Mouse (Mus musculus) kidney, adult 9 months (tissue): ENCODE results near the gene Sh3bp5.

ENCODE experiments used
- DNase-seq: peaks from one replicate; pipeline ENCODE4 v3.0.0; 2022

The Sh3bp5 gene

GRCm38 (mm10) chr14:31330957-31331356 lies 104.9 kb downstream of the Sh3bp5 start:
- DNase-seq, result no peak

GRCm38 (mm10) chr14:31329741-31330140 lies 106.1 kb downstream of the Sh3bp5 start:
- DNase-seq, result no peak

DNA sequence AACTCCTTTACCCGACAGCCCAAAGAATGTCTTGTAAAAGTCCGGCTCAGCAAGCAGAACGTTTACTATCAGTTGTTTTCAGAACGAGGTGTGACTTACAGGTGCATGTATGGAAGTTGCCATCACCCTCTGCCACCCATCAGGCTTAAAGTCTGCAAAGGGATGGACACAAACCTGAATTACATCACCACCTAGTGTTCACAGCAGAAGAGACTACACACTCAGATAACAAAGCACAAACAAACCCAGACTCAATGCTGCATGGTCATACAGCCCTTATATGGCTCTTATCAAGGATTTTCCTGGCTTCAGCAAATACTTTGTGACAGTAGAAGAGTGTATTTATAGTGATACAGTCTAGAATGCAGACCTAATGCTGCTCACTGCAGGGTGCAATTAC lies 108.2 kb downstream of the Sh3bp5 start:
- no peak for DNase-seq

DNA sequence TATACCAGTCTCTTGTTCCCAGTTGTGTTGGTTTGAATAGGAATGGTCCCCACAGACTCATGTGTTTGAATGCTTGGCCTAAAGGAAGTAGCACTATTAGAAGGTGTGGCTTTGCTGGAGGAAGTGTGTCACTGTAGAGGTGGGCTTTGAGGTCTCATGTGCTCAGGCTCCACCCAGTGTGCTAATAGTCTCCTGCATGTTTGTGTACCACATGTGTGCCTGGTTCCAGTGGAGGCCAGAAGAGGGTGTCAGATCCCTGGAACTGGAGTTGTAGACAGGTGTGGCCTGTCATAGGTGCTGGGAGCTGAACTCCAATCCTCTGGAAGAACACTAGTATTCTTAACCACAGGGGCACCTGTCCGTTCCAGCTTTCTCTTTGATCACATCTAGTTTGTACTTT lies 108.7 kb downstream of the Sh3bp5 start:
- no peak for DNase-seq

DNA sequence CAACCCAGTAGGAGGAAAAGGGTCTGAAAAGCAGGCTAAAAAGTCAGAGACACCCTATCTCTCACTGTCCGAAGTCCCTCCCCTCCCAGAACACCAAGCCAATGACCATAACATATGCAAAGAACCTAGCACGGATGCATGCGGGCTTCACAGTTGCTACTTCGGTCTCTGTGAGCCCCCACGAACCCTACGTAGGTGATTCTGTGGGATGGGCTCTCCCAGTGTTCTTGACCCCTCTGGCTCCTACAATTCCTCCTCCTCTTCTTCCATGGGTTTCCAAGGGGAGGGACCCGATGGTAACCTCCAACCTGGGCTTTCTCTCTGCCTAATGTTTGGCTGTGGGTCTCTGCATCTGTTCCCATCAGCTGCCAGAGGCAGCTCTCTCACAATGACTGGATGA lies 109.1 kb downstream of the Sh3bp5 start:
- DNase-seq, result no peak

- DNase-seq, result no peak
Observed at GRCm38 (mm10) chr14:31325551-31325950, 110.3 kb downstream of the Sh3bp5 start.

DNA sequence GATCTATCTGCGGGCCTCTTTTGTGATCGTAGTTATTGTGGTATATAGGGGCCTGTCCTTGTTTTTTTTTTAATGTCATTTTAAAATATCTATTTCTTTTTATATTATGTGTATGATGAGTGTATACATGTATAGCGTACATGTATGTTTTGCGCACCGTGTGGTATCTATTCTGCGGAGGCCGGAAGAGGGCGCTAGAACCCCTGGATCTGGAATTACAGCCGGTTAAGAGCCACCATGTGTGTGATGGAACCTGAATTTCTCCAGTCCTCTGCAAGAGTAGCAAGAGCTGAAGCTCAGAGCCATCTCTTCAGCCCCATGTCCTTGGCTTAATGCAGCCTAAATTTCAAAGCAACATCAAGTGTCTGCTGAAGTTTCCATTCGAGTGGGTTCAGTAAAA lies 111.0 kb downstream of the Sh3bp5 start:
- DNase-seq, result no peak

DNA sequence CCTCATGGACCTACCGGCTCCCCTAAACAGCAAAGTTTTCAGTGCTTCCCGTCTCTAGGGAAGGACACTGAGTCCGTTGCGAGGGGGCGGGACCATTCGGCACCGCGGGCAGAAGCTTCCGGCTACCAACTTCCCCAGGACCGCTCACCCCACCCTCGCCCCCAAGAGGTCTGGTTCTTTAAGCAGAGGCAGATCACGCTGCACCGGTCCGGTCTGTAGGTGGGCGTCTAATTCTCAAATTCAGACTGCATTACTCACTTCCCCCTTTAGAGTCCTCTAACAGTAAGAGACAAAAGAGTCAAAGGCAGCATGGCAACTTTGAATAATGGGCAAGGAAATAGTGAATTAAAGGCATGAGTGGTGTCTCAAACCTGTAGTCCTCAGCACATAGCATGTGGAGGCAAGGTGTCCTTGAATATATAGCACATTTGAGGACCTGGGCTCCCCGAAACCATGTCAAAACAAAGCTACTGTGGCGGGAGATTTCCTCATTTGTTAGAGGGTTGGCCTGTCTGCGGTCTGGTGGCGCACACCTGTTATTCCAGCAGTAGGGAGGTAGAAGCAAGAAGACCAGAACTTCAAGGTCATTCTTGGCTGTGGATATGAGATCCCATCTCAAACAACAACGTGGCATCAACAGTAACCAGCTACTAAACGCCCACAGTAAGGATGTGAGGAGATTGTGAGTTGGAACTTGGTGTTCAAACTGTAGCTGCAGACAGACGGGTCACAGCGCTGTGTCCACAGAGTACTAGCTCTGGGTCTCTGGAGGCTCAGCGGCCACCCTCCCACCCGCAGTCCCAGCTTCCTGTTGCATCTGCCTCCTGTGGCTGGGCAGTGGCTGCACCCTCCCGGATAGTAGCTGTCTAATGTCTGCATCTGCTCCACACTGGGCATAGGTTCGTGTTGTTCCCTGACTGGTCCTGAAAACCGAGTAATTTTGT lies 111.8 kb downstream of the Sh3bp5 start, which contains the start of gene Dnah1:
Gene Dnah1, minus strand, starts transcription at position 48 of the 944 bp plus-strand sequence.
- DNase-seq, result peak; percentile 39

DNA sequence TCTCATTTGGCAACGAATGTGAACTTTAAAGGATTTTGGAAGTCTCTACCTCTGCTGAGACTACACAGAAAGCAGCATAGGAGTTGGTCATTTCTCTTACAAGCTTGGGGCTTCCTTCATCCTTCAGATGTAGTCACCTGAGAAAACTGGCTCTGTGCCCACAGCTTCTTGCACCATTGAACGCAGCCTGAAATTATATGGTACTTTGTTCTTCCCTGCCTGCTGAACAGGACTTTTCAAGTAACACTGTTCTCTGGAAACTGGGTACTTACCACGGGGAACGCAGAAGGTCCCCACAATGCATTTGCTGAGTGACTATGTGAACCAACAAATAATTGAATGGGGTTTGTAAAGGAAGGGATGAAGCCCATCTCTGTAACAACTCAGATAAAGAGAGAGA lies 112.7 kb downstream of the Sh3bp5 start:
- peak; percentile 24 for DNase-seq

DNA sequence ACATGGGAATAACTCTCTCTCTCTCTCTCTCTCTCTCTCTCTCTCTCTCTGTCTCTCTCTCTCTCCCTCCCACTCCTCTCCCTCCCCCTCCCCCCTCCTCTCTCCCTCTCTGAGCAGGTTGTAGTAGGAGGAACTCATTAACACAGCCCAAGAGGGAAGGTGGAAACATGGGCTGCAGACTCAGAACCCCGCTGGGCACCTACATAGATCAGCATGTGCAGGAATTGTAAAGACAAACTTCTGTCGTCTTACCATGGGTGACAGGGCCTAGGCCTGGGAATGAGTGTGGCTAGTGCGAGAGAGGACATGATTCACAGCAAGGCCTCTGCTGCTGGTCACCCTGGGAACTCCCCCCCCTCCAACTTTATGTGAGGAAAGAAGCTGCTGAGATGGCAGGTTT lies 113.7 kb downstream of the Sh3bp5 start:
- DNase-seq, result no peak

DNA sequence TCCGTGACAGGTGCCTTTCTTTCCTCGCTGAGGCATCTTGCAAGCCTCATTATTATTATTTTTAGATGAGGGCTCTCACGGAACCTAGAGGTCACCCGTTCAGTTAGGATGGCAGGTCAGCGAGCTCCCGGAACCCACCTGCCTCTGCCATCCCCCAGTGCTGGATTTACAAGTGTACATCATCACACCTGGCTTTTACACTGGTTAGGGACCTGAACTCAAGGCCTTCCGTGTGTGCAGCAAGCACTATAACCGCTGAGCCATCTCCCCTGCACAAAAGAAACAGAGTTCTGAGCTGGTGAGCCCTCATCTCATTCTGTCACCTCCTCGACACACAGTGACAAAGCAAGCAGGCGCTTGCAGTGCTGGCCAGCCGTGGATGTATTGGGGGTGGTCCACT lies 114.7 kb downstream of the Sh3bp5 start:
- DNase-seq, result no peak

DNA sequence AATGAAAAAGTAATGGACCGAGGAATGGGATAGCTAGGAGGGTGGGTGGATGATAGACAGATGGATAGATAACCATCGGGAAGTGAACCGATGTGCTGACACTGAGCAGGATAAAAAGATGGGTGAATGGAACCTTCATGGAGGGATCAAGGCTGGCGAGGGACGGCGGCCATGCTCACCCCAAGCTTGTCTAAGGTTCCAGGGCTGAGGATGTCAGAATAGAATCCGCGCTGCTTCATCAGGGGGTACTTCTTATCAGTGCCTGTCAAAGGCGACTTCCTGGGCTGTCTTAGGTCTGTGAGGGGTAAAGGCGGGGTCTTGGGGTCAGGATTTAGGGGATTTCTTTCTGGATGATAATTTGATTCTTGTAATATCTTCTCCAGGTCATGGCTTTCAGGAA lies 116.3 kb downstream of the Sh3bp5 start:
- DNase-seq, result no peak

DNA sequence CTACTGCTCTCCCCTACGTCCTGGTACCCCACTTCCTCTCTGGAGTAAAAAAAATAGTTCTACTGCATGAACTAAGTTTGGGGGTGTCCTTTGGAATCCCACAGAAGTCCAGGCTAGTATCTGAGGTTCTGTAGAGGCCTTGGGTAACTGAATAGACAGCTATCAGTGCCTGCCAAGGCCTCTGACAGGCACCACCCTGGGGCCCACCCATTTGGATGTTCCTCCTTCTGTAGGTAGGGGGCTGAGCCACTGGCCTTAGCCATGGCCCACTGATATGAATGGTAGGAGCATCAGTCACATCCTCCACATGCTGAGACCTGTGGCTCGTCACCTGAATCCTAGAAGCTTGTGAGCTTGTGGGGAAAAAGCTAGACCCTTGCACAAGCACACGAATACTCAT lies 118.1 kb downstream of the Sh3bp5 start:
- no peak for DNase-seq

- DNase-seq, result no peak
Observed at GRCm38 (mm10) chr14:31316613-31317012, 119.3 kb downstream of the Sh3bp5 start.

DNA sequence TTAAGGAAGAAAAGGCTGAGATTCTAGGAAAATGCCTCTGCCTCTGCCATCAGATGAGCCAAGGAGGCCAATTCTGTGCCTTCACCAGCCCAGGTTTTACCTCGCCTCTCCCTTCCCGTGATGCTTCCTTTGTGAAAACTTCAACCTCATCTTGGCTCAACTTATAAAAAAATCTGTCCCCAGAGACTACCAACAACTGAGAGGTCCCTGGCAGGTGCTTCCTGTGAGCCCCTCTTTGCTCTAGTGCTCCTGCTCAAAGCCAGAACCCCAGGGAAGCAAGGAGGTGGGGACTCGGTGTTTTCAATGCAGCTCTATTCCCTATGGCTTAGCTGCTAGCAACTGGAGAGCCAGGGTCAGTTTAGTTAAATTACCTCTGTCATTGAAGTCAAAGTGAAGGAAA lies 122.7 kb downstream of the Sh3bp5 start:
- DNase-seq, result no peak
